Mouse (Mus musculus) ES-Bruce4 (cell line): ENCODE measurements around the gene Secisbp2l.

ENCODE experiments used
- CTCF ChIP-seq: IDR thresholded peaks from one replicate; pipeline ENCODE4 v1.8.1; 2011; ENCODE audit warnings: low read depth, low read length
- POLR2A ChIP-seq: IDR thresholded peaks from one replicate; pipeline ENCODE4 v1.8.1; 2011; ENCODE audit warnings: low read length; ENCODE audit not compliant: insufficient read depth

DNA sequence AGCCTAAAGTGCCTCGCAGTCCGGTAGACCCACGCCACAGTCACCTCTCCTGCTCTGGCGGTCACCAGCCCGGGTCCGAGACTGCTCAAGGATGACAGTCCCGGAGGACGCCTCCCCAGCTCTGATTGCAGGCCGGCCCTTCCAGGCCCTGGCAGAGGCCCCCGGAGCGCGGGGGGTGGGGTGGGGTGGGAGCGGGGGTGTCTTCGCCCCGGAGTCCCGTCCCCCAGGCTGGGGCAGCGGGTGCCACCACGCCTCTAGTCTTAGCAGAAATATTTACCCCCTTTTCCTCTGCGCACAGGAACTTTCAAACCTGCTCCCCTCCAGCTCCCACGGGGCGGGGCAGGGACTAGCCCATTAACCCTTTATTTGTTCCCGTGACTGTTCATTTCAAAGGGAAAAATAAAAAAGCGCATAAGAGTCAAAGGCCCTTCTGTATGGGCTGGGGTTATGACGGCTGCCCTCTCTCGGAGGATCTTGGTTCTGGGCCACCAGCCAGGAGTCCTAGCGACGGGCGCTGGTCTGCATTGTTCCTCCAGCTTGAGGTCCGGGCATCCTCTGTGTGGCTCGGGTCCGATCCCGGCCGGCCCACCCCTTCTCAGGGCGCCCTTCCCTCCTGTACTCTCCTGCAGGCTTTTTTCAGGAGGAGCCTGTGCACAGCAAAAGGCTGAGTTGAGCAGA, 59.1 kb downstream of the Secisbp2l start:
- TF ChIP-seq POLR2A (no peak), CTCF (no peak)
